Mouse (Mus musculus) gastrocnemius, postnatal 36 days (tissue): Measurements from ENCODE around the gene Lrrc8d. TPM values are rescaled to one million over a fixed set of nuclear protein-coding genes. Genes with fewer than 3 reads are reported as not detected.
"Not testable (repeated sequence)": the region's sequence is repeated elsewhere in the genome, so short reads cannot be mapped to it uniquely, and the experiment has no call there.

Experiments
- DNase-seq, 2 experiments: peaks; one replicate each; pipeline ENCODE4 v3.0.0; 2022
- intact Hi-C: fragments of 180-260 bp; cut with DNase I; formaldehyde crosslinking; loops from one replicate; pipeline ENCODE4 v1.15.1; 2025
- total RNA-seq, 2 experiments: library from RNA; stranded (reverse); gene quantifications; 2 replicates each; pipeline ENCODE4 v1.2.3; 2021

The Lrrc8d gene
- total RNA-seq, 2 experiments from 2014 or later: 3.0 to 4.4 TPM

DNA sequence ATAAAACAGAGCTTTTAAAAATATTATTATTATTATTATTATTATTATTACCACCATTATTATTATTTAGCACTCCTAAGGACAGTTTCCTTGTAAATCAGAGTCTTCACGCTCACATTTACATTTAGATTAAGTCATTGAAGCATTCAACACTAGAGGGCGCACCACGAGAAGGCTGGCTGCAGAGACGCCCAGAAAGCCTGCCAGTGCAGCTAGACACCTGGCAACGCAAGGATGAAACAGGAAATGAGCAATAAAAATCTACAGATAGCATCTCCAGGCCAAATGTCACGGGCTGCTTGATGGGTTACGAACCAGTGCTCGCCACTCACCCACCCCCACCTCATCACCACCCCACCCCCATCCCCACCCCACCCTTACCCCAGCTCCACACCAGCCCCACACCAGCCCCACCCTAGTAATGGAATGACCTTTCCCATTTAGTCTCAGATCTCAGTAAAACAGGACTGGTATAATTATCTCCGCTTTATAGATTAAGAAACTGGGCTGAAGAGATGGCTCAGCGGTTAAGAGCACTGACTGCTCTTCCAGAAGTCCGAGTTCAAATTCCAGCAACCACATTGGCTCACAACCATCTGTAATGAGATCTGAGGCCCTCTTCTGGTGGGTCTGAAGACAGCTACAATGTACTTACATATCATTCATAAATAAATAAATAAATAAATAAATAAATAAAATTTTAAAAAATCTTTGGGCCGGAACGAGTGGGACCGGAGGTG is 14.7 kb upstream of the Lrrc8d start:
- peak; percentile 45 to 67 for DNase-seq
- intact Hi-C loops: no loop called here

DNA sequence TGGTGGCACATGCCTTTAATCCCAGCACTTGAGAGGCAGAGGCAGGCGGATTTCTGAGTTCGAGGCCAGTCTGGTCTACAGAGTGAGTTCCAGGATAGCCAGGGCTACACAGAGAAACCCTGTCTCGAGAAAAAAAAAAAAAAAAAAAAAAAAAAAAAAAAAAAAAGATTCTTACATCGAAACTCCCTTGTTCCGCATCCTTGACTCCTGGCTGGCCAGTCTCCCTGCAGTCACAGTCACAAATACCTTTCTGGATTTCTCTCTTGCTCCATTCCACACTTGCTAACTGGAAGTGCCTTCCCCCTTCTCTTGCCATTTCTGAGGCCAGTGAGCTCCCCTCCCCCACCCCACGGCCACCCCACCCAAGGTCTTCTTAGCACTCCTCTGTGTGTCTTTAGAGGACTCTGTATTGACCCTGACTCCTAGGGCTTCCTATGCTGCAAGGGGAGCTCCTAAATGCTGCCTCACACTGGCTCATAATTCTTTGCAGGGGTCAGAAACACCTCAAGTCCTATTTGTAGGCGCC is 13.9 kb upstream of the Lrrc8d start:
- intact Hi-C loops: loop anchor here (2.0 kb wide), 1 partner anchor 183 kb away; no protein-coding TSS in a partner anchor
- not testable (repeated sequence) for DNase-seq

DNA sequence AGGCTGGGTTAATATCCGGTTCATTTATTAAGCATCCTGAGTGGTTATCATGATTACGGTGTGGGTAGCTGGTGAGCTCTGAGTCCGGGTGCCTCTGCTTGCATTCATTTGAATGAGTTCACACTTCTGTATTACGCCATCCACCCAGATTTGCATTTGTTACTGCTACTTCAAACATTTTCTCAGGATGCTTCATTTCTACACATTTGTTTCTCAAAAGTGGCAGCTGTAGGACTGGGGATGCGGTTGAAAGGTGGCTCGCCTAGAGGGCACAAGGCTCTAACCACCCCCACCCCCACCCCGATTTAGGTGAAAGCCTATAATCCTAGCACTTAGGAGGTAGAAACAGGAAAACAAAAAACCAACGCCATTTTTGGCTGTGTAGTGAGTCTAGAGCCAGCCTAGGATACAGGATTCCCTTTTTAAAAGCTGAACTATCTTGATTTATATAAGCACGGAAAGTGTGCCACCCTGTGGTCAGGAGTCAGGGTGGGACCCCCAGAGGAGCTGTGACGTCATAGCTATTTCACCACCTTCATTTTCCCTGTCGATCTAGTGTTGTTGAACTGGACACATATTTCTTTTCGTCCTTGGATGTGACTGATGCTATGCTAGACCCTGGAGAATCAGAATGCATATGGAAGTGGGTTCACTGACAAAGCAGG is 13.3 kb upstream of the Lrrc8d start:
- DNase-seq: no peak
- intact Hi-C loops: loop anchor here (2.0 kb wide), 1 partner anchor 182 kb away; no protein-coding TSS in a partner anchor

DNA sequence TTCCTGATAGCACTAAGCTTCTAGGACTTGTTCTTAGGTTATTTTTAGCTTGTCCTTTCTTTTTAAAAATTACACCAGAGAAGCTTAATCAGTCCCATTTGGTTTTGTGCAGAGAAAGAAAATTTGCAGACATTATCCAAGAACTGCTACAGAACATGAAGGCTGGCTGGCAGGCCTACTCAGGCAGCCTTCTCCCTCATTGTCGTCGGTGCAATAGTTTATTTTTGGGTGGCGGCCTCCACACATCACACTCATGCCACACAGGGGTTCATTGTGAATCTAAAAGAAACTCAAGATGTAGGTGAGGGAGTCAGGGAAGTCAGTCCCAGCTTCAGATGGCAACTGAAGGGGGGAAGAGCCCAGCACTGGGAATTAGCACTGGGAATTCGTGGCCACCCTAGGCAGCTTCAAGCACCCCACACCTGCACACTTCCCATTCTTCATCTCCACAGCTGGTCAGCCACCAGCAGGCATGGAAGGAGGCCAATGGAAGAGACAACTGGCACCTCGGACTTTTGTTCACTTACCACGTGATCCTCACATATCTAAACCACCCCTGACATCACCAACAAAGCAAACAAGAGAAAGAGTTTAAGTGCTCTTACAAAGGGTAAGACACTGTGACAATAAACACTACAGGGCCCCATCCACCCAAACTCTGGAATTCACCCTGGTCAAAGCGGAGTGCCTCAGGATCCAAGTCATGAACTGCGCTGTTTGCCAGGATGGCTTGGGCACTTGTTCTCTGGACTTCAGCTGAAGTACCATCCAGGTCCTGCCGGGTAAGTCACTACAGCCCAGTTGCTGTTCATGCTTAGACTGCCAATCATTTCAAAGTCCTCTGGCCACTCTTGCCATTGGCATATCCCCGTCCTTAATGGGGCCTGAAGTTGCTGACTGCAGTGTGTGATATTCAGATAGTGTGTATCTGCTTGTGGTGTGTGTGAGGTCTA is 9.0 kb upstream of the Lrrc8d start:
- intact Hi-C loops: no loop called here
- DNase-seq: no peak

DNA sequence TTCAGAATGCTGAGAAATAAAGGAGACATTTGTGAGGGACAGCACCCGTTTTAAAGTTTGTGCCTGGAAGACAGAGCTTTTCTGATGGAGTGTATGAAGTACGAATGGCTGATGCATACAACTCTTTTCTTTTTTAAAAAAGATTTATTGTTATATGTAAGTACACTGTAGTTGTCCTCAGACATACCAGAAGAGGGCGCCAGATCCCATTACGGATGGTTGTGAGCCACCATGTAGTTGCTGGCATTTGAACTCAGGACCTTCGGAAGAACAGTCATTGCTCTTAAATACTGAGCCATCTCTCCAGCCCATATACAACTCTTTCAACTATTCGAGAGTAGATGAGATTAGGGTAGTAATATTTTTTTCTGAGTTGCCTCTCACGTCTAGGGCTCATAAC is 8.1 kb upstream of the Lrrc8d start:
- intact Hi-C loops: no loop called here

DNA sequence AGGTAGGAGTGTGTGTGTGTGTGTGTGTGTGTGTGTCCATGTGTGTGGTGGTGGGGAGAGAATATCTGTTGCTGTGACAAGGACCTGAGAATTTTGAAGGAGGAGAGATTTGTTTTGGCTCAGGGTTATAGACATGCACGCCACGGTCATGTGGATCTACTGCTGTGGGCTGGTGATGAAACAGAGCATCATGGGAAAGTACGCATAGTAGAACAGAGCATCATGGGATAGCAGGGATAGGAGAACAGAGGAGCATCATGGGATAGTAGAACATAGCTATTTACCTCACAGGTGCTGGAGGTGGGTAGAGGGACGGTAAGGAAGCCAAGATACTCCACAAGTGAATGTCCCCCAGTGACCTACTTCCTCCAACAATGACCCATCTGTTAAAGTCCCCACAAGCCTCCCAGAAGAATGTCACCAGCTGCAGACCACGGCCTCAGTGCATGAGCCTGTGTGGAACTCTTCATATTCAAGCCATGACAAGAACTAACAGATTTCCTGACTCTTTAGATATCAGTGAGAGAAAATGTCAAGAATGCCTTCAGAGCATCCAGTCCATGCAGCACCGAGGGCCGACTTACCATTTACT is 5.3 kb upstream of the Lrrc8d start:
- intact Hi-C loops: no loop called here
- no peak for DNase-seq

More for the DNA sequence above, 8.1 kb upstream of the Lrrc8d start:
- DNase-seq: no peak

DNA sequence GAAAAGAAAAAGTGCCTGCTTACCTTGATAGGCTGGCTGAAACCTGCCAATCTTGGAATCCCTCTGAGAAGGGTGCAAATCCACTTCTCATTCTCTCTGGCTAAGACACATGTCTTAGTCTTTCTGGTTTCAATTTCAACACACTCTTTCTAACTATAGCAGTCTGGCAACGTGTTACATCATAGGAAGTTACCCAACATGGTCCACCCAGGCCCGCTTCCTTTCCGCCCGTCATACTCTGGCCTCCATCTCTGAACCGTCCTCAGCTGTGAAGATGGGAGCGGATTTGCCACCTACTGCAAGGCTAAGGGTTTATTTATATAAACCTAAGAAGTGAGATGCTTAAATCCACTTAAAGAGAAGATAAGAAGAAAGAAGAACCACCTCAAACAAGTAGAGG is 3.7 kb upstream of the Lrrc8d start:
- DNase-seq: no peak
- intact Hi-C loops: no loop called here

DNA sequence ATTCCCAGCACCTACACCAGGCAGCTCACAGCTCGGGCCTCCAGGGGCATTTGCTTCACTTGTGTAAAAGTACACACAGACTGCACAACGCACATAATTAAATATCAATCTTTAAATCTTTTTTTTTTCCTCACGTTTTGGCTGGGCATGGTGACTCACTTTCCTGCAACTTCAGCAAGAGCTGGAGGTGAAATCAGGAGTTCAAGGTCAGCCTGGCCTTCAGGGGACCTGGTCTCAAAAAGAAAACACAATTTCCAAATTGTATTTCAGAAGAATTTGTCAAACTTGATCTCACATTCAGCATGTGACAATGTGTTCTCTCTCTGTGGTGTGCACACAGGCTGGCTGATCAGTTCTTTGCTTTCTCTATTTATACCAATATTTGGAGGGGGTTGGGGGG is 1.9 kb upstream of the Lrrc8d start:
- intact Hi-C loops: no loop called here
- DNase-seq: no peak

DNA sequence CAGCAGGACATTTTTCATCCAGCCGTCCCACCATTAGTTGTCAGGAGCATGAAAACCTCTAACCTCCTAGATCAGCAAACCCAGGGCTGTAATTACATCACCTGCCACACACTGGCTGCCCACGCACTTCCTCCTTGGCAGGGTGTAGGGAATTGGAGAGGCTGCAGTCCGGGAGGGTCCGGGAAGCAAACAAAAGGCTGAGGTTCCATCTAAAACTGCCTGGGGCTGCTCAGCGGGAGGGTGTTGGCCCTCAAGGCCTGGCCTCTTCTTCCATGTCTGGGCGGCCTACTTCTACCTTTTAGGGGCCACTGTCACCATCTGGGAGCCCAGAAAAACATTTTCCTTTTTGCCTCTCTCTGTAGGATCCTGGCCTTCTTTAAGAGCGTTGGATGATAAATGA is 1.1 kb upstream of the Lrrc8d start:
- no peak for DNase-seq
- intact Hi-C loops: no loop called here

DNA sequence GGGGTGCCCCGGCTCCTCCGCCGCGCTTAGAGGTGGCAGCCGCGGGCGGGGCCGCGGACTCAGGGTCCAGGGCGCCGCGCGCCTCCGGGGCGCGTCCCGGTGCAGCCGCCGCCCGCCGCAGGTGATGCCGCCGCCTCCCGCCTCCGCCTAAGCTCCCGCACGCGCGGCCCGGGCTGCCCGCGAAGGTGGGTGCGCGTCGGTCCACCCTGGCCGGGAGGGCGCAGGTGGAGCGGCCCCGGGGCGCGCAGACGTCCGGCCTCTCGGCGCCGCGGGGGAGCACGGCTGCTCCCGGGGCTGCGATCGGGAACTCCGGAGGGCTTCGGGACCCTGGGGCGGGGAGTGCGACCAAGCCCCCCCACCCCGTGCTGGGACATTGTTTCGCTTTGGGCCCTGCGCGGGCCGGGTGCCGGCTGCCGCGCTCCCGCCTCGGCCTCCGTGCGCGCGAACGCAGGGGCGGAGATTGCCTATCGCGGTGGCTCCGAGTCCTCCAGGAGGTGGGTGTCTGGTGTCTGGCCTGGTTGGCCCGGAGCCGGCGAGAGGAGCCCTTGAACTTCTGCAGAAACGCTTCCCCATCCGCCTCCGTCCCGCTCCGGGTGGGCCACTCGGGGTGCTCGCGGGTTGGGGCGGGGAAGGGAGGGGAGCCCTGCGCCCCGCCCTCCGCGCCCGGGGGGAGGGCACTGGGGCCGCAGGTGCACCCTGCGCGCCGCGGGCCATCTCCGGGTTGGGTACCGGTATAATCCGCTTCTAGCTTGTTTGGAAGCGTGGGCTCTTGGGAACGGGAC is 492 bp downstream of the Lrrc8d start:
- intact Hi-C loops: no loop called here

DNA sequence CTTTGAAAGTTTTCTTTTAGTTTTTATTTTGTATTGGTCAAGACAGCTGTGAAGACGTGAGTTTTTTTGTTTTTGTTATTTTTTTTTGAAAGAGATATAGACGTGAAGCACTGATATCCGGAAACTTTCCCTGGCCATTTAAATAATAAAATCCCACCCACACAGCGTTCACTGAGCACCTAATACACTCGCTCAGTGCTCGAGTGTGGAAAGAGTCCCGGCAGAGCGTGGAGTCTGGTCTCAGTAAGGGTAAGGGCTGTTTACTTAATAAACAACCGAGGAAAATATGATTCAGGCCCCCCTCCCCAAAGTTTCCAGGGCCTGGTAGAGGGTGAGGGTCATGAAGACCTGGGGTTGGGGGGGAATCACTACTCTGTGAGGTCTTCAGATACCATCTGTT is 1.6 kb downstream of the Lrrc8d start:
- no peak for DNase-seq
- intact Hi-C loops: no loop called here

More for the DNA sequence above, 492 bp downstream of the Lrrc8d start:
- peak; percentile 62 for DNase-seq

DNA sequence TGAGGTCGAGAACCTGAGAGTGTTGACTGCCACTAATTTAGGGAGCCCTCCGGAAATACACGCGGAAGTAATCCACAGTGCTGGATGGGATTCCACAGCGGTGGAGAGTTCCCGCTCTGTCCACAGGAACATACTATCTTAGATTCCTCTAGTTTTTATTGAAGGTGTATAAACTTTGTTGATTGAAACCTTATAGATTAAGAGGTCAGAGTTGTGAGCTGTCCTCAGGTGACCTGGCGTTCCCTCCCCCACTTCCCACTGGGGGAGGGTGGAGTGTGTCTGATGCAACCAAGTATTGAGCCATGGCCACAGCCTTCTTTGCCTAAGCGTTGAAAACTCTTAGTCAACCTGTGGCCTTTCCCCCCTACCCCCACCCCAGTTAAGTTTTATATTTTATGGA is 2.1 kb downstream of the Lrrc8d start:
- DNase-seq: no peak
- intact Hi-C loops: no loop called here

DNA sequence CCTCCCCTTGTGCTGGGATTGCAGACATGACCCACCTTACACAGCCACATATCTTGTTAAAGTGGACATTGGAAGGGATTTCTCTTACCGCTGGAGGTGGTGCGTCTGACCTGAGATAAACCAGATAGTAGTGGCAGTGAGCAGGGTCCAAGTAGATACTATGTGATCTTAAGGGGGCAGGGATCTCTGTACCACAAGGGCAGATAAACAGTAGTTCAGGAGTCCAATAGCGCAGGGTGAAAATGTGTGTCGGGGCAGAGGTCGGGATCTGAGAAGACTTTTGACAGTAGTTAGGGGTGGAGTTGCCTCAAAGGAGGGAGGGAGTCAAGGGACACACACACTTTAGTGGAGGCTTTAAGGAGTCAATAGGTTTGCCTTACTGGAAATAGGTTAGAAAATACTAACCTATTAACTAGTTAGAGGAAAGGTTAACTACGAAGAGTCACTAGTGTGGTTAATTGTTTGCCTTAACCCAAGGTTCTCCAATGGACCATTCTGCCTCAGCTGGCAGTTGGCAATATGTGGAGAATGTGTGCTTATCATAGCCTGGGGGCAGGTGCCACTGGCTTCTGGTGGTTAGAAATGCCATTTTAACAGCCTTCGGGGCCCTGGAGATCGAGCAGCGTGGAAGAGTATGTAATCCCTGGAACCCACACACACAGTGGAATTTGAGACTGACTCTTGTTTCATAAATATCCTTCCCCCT is 3.0 kb downstream of the Lrrc8d start:
- no peak for DNase-seq
- intact Hi-C loops: no loop called here

DNA sequence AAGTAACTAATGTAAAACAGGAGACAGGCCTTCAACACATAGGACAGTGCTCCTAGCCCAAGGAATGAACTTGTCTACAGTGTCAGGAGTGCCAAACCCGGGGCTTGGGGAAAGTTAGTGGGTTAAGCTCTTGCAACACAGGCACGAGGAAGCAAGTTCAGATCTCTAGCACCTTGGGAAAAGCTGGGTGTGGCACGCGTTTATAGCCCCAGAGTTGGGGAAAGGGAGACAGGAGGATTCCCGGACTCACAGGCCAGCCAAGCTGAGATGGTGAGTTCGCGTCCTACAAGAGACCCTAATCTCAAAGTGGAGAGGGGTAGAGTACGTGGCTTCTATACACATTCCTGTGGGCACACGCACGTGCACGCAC is 3.5 kb downstream of the Lrrc8d start:
- DNase-seq: no peak
- intact Hi-C loops: no loop called here

DNA sequence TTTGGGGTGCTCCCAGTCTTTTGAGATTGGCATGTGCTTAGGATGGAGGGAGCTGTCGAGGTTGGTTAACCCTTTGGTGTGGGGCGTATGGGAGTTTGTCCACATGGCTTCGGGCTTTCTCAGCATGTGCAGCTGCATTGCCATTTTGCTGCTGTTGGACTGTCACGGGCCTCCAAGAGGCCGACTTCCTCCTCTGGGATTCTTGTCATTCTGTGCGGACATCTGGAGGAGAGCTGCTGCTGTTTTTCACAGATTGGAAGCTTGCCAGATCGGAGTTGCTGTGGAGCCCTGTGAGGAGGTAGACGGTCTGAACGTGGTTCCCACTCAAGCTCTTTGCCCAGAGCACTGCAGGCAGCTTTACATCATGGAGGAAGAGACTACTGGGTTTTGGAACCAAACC is 4.8 kb downstream of the Lrrc8d start:
- intact Hi-C loops: no loop called here
- no peak for DNase-seq

DNA sequence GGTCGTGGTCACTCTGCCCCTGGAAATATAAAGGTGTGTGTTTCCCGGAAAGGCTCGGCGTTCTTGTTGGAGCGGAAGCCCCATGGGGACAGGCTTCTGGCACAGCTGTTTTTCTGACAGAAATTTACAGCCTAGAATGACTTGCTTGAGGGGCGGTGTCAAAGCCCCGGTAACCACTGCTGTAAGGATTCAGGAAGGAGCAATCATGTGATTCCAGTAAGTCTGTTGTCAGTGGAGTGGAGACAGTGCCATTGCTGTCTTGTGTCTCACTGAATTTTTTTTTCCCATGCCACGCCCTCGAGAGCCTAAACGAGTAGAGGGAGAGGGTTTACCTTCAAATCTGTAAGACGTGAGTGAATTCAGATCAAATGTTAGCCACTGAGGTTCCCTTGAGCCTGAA is 6.9 kb downstream of the Lrrc8d start:
- intact Hi-C loops: no loop called here
- DNase-seq: no peak

DNA sequence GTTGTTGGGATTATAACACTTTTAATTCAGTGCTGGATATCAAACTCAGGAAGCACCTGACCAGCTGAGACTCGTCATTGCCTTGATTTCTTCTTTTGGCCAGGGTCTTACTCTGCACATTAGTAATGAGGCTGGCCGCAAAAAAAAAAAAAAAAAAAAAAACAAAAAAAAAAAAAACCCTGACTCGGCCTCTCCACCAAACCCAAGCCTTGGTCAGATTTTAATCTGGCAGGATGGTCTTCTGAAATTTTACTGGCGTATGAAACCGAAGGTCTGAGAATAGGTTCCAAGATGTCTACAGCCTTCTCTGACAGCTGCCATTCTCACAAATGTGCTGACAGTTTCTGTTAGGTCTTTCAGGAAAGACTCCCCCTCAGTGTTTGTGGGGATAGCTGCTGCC is 8.5 kb downstream of the Lrrc8d start:
- intact Hi-C loops: no loop called here
- DNase-seq: no peak

DNA sequence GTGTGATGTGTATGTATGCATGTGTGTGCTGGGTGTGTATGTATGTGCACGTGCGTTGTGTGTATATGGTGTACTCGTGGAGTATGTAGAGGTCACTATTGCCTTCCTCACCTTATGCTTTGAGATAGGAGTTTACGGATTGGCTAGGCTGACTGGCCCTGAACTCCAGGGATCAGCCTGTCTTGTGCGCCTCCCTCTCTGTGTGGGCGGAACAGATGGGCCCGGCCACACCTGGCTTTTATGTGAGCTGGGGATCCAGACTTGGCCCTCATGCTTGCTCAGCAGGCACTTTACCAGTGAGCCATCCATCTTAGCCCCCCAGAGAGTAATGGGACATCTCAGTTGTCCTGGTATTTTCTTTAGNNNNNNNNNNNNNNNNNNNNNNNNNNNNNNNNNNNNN is 10.7 kb downstream of the Lrrc8d start:
- intact Hi-C loops: no loop called here
- DNase-seq: no peak

DNA sequence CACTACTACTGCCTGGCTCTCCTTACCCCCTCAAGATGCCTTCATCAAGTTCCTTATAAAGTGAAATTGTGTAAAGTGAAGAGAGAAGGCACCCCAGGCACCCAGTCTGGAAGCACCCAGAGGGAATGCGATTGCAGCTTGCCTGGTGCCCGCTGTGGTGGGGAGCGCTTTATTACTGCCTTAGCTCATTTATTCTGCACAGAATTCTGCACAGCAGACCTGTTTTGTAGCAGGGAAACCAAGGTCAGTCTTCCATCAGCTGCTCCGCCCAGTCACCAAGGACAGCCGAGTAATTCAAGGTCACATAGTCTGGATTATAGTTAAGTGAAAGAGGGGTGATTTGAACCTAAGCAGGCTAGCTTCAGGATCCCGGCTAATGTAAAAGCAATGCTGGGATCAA is 14.7 kb downstream of the Lrrc8d start:
- no peak for DNase-seq
- intact Hi-C loops: no loop called here
